ENCODE assay signal across 21 mouse cellular contexts in the genomic region with DNA sequence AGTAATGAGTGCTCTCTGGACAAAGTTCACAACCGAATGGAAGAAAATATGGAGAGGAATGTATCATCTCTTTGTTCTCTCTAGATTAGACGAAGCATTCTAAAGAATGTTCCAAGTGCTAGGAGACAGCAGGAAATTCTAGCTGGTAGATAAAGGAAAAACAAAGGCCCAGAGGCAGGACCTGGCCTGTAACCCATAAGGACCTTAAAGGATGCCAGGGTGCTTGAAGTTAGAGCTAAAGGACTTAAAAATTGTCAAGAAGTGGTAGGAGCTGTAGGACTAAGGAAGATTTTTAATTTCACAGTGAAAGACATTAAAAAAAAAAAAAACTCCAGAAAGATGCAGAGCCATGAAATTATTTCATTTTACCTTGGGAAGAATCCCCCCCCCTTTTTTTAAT. TPM values are rescaled to one million over a fixed set of nuclear protein-coding genes. Genes with fewer than 3 reads are reported as not detected.
A peak's percentile ranks its signal among the peaks of the same experiment; 100 is the strongest.
DNase-seq lines count a peak whose midpoint lies in the region; ATAC-seq and TF ChIP-seq lines count a peak whose summit lies in the region.
"Had no signal": no experiment of that assay in that cellular context is flagged by ENCODE, and none has a peak within 500 bp of the region (broad histone marks: within the 10 kb centered on the region; RNA-seq: fewer than 3 reads in every experiment).

Gene Slc22a22 (minus strand): TSS at position 101 of the 400 bp plus-strand sequence.

- H3K9ac ChIP-seq in kidney, embryonic 14.5 days (ENCODE audit: low read depth, low read length) = no peak within 1 kb of the TSS

- DNase-seq in kidney, adult 2 months = no peak
- DNase-seq in testis, postnatal 14 days (ENCODE audit: low spot score) = no peak
- DNase-seq: adrenal gland, adult 2 months; adrenal gland, adult 8-10 months; adrenal gland, postnatal 10 days; adrenal gland, postnatal 14 days; adrenal gland, postnatal 25 days; adrenal gland, postnatal 36 days; B cell, adult 2 months; cerebellum, adult 11 months; cerebellum, adult 11-12 months; cerebellum, adult 18-20 months had no signal

- no peak for TF ChIP-seq CTCF in kidney, adult 2 months (conservative IDR thresholded peaks at IDR 0.05; ENCODE audit: insufficient read depth, insufficient read length, low read depth, low read length)
- no peak for TF ChIP-seq CTCF in testis, adult 2 months (IDR thresholded peaks at IDR 0.05; ENCODE audit: control insufficient read depth, insufficient read depth, insufficient replicate concordance, low read depth, low read length)

- no peak within 1 kb of the TSS for H3K4me3 ChIP-seq in kidney, adult 2 months (ENCODE audit: insufficient read depth, low read depth, low read length)
- H3K4me3 ChIP-seq in kidney, embryonic 14.5 days (ENCODE audit: low read length) = no peak within 1 kb of the TSS
- H3K4me3 ChIP-seq in testis, adult 2 months (ENCODE audit: control insufficient read depth, low read depth, low read length) = peak within 1 kb of the TSS; percentile 53

- H3K27me3 ChIP-seq in kidney, adult 2 months (replicated peaks; ENCODE audit: control insufficient read depth, insufficient read depth, low read length) = no peaks in the 10 kb centered on the region
- no peaks in the 10 kb centered on the region for H3K27me3 ChIP-seq in kidney, embryonic 14.5 days (ENCODE audit: control insufficient read depth, insufficient read depth, low read length)
- no peaks in the 10 kb centered on the region for H3K27me3 ChIP-seq in testis, adult 2 months (ENCODE audit: control insufficient read depth, insufficient read depth, low read length)
- H3K27me3 ChIP-seq: CH12.LX, Patski had no signal

- WGBS in kidney, adult 2 months = 67% methylated on average over 2 of the region's 2 CpGs
- WGBS in kidney, embryonic 14.5 days = 73% methylated on average over 2 of the region's 2 CpGs

- no peak within 1 kb of the TSS for H3K4me2 ChIP-seq in kidney, embryonic 14.5 days (replicated peaks; ENCODE audit: low read depth, low read length)

- no peak for TF ChIP-seq POLR2A in kidney, adult 2 months (IDR thresholded peaks at IDR 0.05; ENCODE audit: low read depth, low read length)
- TF ChIP-seq POLR2A in testis, adult 2 months (IDR thresholded peaks at IDR 0.05; ENCODE audit: control insufficient read depth, low read depth, low read length) = no peak

- H3K36me3 ChIP-seq in kidney, adult 2 months (ENCODE audit: control insufficient read depth, insufficient read depth, low read length) = no peaks in the 10 kb centered on the region
- H3K36me3 ChIP-seq in kidney, embryonic 14.5 days (ENCODE audit: control insufficient read depth, insufficient read depth, low read length) = no peaks in the 10 kb centered on the region
- H3K36me3 ChIP-seq in testis, adult 2 months (ENCODE audit: control insufficient read depth, insufficient read depth, low read length) = no peaks in the 10 kb centered on the region
- H3K36me3 ChIP-seq: G1E had no signal

- no peak within 1 kb of the TSS for H3K27ac ChIP-seq in kidney, adult 2 months (ENCODE audit: insufficient read depth, low read depth, low read length)
- H3K27ac ChIP-seq in kidney, embryonic 14.5 days (ENCODE audit: low read depth, low read length) = no peak within 1 kb of the TSS
- no peak within 1 kb of the TSS for H3K27ac ChIP-seq in testis, adult 2 months (ENCODE audit: control insufficient read depth, insufficient read depth, low read depth, low read length)

- H3K4me1 ChIP-seq in kidney, adult 2 months (ENCODE audit: control insufficient read depth, insufficient read depth, low read length) = no peaks in the 10 kb centered on the region
- H3K4me1 ChIP-seq in kidney, embryonic 14.5 days (ENCODE audit: control insufficient read depth, insufficient read depth, low read length) = no peaks in the 10 kb centered on the region
- no peaks in the 10 kb centered on the region for H3K4me1 ChIP-seq in testis, adult 2 months (ENCODE audit: control insufficient read depth, insufficient read depth, low read length)

- ATAC-seq in kidney, embryonic 14.5 days (ENCODE audit: low FRiP score, low TSS enrichment) = no peak
- ATAC-seq: activated CD4-positive, CD25-positive, alpha-beta regulatory T cell, adult 4 months; CD4-positive, CD25-positive, alpha-beta regulatory T cell, adult 4 months; Patski had no signal

- peaks cover 4% of the 10 kb centered on the region; the same call in 1 of the 2 replicates for H3K9me3 ChIP-seq in kidney, embryonic 14.5 days (ENCODE audit: control insufficient read depth, low read length)
- H3K9me3 ChIP-seq: G1E had no signal

RNA-seq across cellular contexts. Expression of gene Slc22a22, which starts in this region (rescaled TPM):
- polyA plus RNA-seq in kidney, adult 2 months (2012; rRNA removed) = 20.6 and 34.5 TPM in 2 replicates
- polyA plus RNA-seq in kidney, embryonic 14.5 days (2014; fragmentation: Nextera tagmentation; extraction: Ambion mirVana) = 0.31 and 0.41 TPM in 2 replicates
- polyA plus RNA-seq in testis, adult 2 months (2012; rRNA removed) = 0.44 and 0.82 TPM in 2 replicates
- polyA plus RNA-seq: activated CD4-positive, CD25-positive, alpha-beta regulatory T cell, adult 4 months; adrenal gland, adult 2 months; brain, embryonic 14.5 days; C2C12; CD4-positive, CD25-positive, alpha-beta regulatory T cell, adult 4 months; G1E; Patski had no signal

Comparison
In these comparisons a context has a peak if more than half of its experiments do, and no peak if none do; other contexts are left out.
1. RNA of gene Slc22a22 (polyA plus RNA-seq): 20.6 to 34.5 TPM in kidney, adult 2 months; 0.44 to 0.82 TPM in testis, adult 2 months and 0.31 to 0.41 TPM in kidney, embryonic 14.5 days; every median in the first group is over 10 times any median in the second.